Mouse (Mus musculus) retina, postnatal 1 day (tissue): ENCODE measurements around the gene Hes6.
A peak's percentile ranks its signal among the peaks of the same experiment; 100 is the strongest.

Experiments
- DNase-seq: peaks from one replicate; pipeline ENCODE4 v3.0.0-alpha.2; 2012

Hes6 gene

DNA sequence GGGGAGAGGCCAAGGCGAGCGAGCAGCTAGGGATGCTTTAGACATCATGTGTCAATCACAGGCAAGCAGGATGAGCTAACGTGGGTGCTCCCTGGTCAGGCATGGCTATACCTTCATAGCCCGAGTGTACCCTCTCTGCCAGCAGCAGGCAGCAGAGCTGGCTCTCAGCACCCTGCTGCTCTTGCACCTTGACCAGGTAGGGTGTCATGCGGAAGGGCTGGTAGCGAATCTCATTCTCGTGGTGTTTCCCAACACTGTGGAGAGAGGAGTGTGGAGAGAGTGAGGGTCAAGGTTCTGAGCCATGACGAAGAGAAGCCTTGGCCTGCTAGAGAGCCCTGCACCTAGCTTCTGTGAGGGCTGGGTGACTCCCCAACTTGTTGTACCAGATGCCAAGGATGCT is 25.9 kb upstream of the Hes6 start:
- no peak for DNase-seq

DNA sequence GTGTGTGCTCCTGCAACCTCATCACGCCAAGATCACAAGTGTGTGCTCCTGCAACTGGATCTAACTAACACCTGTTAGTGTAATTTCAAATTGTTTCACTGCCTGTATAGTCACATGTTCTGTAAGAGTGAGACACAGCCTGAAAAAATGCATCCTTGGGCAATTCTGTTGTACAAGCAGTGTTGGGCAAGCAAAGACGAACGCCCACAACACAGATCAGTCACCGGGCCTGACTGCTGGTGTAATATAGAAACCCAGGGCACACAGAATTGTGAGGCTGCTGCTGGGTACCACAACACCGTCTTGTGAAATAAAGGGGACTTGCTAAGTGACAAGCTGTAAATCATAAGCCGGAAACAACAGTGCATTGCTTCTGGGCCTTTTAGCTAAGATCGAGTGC is 23.7 kb upstream of the Hes6 start:
- DNase-seq: no peak

DNA sequence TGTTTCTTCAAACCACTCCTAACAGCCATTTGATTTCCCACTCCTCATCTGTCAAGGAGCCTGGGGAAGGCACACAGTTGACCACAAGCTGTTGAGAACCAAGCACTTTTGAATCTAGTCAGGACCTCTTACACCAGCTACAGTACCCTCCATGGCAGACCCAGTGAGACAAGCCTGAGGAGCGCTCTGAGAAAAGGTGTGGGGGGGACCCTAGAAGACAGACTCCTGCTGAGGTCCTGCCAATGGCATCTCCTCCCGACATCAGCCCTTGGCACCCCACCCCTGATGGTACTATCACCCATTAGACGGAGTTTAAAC is 23.2 kb upstream of the Hes6 start:
- DNase-seq: no peak

DNA sequence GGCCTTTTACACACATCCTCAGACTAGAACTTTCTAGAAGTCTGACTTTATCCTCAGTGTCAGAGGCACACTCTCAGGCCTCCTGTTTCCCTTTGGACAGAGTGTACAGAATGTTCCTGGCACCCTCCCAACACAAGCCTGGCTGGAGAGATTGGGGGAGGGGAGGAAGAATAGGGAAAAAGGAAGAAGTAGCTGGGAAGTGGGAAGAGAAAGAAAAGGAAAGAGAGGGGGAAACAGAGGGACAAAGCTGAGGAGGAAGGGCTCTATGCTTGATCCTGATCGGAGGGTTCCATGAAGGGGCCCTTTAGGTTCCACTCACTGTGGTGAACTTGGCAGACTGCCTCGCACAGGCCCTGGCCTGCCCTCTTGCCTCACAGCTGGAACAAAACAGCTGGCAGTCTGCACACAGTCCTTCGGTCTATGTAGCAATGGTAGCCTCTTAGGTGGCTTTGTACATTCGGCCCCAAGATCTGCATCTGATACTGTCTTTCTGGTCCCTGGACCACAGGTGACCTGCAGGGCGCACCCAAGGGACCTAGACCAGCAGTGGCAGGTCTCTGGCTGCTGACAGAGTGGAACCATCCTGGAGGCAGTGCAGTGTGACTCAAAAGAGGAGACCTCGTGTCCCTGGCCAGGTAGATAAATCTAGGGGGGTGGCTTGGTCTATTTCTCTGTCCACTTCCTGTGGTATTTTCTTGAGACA is 22.7 kb upstream of the Hes6 start:
- DNase-seq: peak; percentile 61

DNA sequence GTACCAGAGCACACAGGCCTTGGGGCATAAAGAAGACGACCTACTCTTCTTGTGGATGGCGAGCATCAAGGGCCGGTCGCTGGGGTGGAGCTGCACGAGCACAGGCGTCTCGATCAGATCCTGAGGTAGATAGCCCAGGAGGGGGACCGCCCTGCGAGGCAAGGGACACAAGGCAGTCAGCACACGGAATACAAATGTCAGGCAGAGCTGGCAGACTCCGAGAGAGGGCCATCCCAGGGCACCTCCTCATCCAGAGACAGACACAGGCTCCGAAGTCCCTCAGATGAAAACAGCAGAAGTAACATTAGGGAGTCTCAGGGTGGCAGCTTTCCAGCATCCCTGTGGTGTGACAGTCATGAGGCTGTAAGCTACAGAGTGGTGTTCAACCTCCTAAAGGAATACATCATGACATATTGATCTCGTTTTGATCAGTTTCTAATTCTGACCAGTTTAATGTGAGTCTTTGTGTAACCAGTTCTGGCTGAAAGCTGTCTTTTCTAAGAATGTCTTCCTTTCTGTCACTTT is 21.8 kb upstream of the Hes6 start:
- no peak for DNase-seq

DNA sequence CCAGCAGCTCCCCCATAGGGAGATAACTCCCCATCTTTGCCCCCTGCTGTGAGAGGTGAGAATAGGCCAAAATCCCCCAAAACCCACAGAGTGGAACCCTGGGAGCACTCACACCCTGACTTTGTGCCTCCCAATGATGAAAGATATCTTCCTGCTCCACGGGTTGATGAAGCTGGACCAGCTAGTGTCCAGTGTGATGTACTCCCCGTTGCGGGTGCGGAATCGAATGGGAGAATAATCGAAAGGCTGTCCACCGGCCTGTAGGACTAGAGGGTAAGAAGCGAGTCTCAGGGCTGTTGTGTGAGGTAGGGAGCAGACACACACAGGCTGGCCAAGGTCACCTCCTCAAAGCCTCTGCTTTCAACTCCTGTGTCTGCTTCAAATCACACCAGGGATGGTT is 21.1 kb upstream of the Hes6 start:
- no peak for DNase-seq

DNA sequence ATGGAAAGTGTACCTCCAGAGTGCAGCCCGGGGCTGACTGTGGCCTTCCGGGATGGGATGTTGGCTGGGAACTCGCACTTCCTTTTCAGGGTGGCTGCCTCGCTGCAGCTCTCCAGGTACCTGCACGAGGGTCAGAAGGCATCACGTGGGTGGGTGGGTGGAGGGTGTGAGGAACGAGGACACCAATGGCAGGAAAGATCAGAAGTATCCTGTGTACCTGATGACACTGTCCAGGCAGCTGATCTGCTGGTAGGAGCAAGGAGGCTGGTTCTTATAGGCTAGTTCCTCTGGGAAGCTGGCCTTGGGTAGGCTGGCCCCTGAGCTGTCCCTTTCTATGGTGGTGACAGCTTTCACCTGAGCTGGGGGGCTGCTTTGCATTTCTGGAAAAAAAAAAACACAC is 16.9 kb upstream of the Hes6 start:
- DNase-seq: no peak

DNA sequence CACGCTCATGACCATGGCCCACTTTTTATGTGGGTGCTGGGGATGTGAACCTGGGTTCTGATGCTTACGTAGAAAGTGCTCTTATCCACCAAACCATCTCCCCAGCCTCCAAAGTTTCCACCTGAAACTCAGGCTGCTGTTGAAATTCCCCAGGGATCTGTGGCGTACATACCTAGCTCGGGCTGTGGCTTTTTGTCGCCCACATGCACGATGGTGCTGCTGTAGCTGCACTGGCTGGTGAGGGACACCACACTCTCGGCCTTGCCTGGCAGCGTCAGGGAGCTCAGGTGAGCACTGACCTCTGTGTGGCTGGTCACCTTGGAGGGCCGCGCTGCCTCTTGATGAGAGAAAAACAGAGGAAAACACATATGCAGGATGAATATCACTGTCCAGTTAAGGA is 15.4 kb upstream of the Hes6 start:
- DNase-seq: no peak

DNA sequence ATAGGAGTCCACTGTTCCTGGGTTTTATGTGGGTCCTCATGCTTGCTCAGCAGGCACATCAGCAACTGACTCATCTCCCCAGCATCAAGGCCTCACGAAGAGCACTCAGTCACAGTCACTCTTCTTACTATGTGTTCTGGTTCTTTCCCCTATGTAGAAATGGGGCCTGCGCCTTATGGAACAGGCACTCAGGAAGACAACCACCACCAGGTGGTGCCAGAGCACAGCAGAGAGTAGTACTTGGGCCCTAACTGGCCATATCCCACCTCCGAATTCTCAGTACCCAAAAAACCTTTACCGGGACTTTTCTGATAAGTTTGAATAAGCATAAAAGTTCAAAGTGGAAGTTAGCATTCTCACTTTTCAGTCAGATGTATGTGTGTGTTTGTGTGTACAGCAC is 14.8 kb upstream of the Hes6 start:
- DNase-seq: peak; percentile 87

DNA sequence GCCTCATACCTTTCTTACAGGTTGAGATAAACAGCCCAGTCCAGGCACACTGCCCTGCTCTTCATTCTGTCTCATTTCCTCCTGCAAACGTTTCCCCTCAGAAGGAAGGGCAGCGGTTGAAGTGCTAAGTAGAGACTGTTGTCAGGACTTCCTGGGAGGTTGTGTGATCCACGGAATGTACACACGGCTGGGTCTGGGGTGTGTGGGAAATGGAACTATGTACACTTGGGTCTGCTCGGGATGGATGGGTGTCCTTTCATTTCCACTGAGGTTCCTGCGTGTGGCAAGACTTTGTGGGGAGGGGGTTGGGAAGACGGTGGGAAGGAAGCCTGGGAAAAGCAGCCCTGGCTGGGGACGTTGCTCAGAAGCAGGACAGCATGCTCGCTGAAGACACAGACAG is 12.6 kb upstream of the Hes6 start:
- DNase-seq: no peak

DNA sequence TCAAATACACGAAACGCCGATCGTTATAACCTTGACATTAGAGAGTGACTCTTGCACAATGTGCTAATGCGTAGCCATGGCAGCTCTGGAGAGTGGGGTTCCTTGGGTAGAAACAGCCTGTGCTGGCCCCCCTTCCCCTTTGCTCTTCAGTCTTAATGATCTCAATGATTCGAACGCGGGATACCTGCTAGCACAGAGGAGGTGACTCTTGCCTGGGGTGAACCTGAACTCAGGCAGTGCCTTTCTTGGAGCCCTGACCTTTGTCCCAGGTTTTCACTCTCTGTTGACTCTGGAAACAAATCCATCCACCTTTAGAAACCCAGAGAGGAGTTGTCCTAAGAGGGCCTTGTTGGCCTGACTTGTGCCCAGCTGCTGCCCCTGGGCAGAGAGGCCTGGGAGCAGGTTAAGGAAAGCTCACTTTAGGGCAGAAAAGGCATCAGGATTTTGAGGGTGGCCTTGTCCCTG is 6.8 kb upstream of the Hes6 start:
- no peak for DNase-seq

DNA sequence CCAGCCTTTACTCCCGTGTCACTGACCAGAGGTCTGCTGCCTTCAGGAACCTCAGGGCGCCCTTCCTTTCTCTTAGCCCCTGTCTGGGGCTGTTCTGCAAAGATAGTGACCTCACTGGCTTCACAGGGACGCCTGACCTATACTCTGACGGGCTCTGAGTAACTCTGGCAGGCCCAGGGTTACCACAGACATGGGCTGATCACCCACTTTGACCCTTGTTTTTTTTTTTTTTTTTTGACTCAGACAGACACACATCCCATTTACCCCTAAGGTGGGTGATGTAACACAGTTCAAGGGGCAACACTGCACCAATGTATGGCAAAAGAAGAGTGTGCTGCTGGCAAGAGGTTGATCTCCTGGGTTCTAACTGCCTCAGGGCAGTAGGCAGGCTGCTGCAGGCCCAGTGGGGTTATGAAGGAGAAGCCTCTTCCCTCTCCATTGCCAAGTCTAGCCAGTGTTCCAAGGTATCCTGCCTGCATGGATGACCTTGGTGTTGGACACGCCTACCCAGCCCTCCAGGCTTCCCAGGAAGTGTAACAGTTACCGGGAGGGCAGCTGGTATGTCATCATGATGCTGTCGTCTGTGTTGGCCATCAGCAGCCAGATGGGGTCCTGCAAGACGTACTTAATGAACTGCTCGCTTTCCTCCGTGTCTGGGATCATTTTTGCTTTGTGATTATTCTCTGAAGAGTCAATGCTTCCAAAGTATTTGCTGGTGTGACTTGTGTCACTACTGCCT is 6.2 kb upstream of the Hes6 start:
- no peak for DNase-seq

DNA sequence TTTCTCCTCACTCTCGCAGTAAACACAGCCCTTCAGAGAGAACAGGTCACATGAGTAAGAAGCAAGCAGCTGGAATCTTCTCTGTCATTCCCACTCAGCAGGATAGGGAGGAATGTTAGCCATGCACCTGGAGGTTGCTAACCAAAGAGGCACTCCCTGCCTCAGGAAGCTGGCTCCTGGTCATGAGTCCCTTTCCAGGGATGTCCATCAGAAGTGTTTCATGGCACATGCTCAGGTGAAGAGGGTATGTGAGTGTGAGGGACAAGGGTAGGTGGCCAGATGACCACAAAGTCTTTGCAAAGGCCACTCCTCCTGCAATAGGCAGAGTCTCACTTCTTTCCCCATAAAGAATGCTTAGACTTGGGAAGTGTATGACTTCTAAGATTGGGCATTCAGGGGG is 4.2 kb upstream of the Hes6 start:
- DNase-seq: no peak

DNA sequence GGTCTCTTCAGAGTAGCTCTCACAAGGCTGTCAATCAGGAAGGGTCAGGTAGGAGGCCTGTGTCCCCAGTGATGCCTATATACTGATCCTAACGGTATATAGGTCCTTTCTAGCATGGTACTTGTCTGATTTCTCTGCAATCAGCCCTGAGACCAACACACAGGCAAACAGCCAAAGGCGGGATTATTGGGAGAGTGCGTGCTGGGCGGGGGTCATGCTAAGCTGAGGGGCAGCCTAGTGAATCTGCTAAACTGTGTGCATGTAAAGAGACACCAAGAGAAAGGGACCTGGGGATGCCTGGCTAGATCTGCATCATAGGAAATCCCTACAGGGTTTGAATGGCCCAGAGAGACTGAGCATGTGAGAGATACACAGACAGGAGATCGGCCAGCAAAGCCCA is 1.5 kb upstream of the Hes6 start:
- DNase-seq: peak; percentile 61

DNA sequence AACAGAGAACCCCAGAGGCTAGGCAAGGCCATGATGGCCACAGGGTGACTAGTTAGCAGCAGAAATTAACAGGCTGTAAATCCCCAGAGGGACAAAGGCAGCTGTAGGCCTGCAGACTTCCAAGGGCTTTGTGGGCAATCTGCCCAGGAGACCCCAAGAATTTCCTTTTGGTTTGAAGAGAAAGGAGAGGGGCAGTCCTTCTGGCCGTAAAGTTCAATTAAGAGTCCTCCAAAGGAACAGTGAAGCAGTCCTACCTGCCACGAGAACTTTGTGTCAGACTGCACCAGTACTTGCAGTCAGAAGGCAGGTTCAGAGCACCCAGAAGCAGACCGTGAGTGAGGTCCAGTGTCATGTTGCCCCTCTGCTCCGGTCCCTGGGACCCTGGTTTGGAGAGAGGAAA is 1.1 kb upstream of the Hes6 start:
- DNase-seq: peak; percentile 71

DNA sequence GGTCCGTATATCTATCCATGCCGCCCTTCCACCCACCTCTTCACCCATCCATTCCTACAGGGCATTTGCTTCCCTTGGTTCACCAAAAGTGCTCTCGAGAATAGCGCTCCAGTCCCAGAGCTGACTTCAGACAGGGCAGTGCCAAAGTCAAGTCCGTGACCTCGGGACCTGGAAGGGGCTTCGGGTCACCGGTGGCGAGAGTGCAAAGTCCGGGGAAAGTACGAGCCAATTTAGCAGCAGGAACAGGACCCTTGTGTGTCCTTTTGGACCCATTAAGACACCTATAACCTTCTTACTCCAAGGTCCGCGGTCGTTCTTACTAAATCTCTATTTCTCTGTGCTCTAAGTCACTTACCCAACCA is 321 bp downstream of the Hes6 start:
- DNase-seq: no peak

DNA sequence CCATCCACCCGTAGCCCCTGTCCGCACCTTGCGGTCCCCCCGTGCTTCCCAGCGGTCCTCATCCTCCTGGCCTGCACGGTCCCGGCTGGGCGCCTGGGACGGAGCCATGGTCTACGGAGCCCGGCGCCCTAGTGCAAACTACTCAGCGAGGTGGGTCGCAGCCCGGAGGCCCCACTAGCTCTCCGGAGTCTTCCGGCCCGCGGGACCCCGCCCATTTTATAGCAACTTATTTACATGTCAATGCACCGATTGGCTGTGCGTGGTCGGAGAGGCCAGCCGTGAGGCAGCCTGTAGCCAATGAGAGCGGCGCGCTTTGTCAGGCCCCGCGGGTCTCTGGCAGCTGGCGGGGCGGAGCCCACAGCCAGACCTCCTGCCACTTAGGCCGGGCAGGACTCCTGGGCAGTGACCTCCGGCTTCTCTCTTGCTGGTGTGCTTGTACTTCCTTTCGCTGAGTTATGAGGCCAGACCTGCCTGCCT is 770 bp downstream of the Hes6 start:
- peak; percentile 99 for DNase-seq

DNA sequence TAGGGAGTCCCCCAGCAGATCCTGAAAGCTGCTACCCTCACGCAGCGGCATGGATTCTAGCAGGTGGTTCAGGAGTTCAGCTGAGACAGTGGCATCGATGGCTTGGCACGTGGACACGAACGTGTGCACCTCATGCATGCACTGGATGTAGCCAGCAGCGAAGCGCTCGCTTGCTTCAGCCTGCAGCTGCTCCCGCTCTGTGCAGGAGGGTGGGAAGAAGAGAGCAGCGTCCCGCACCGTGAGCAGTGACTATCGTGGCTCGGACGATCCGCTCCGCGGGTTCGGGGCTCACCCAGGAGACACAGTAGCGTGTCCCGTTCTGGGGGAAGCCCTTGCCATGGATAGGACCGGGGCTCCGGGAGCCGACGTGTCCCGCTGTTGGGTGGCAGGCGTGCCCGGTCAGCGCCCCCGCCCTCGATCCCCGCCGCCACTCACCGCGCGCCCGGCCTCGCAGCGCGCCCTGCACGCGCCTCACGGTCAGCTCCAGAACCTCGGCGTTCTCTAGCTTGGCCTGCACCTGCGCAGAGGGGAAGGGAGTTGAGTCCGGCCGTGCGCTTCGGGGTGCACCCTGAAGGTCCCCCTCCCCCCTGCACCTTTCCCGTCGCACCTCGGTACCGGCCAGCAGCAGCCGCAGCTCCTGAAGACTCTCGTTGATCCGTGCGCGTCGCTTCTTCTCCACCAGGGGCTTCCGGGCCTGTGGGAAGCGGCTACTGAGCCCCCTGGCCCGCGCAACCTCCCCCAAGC is 1.4 kb downstream of the Hes6 start:
- peak; percentile 65 for DNase-seq

DNA sequence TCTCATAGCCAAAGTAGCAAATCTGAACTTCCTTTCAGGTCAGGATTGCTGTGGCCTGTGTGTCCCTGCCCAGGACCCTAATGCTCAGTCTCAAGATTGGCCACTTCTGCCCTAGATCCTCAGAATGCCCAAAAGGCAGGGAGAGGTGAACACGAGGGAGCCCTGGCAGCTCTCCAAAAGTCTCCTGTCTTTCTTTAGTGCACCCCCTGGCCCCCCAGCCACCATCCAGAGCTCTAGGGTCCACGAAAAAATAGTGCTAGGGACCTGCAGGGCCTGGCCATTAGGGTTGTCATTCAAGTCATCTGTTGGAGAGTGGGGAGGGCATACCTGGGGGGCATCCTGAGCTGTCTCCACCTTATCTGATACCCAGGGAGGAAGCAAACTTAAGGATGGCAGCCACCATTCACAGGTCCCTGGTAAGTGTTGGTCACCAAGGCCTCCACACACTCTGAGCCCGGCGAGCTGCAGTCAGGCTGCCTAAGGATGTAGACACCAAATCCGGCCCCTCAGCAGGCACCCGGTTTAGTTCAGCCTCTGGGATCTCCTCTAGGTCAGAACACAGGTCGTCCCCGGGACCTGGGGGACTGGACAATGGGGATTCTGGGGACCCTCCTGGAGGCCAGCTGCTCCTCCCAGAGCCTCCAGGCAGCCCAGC is 2.1 kb downstream of the Hes6 start:
- DNase-seq: no peak

DNA sequence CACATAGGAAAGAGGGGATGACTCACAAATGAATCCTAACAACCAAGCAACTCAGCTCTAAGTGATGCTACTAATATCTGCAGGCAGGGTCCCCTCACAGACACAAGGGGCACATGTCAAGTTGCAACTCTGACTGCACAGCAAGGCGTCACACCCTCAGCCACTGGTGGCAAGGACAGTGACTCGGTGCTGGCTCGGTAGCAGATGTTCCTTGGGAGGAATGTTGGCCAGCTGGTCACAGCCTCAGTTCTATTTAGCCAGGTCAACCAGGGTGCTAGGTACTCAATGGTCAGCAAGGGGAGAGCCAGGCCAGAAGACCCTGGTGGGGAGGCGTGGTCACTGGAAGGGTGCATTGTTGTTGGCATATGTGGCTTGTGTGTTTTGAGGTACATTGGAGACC is 6.0 kb downstream of the Hes6 start:
- DNase-seq: no peak

DNA sequence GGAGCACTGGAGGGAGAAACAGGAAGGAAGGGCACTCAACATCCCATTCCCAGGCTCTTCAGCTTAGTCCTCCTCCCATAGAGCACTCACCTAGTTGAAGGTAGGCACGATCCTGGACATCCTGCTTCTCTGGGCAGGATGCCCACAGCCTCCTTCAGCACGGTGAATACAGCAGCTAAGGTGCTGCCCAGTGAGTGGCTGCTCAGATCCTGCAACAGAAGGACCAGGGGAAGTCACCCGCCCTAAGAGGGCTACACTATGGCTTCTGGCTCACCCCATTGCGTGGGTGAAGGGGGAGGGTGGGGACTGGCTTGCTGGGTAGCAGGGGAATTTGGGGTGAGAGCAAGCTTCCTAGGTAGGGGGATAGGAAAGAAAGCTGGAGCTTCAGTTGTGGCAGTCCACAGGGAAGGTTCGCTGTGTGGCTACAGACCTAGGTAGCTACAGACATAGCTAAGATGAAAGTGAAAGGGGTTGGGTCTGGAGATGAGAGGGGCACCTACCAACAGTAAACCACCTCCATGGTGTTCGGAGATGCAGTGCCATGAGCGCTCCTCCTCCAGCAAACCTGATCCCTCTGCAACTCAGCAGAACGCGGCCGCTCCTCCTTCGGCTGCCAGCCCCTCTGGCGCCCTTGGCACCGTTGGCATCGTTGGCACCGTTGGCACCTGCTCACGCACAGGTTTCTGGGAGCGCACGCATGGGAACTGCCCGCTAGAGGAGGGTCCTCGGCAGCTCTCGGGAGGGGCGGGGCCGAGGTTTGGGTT is 8.2 kb downstream of the Hes6 start:
- DNase-seq: no peak

DNA sequence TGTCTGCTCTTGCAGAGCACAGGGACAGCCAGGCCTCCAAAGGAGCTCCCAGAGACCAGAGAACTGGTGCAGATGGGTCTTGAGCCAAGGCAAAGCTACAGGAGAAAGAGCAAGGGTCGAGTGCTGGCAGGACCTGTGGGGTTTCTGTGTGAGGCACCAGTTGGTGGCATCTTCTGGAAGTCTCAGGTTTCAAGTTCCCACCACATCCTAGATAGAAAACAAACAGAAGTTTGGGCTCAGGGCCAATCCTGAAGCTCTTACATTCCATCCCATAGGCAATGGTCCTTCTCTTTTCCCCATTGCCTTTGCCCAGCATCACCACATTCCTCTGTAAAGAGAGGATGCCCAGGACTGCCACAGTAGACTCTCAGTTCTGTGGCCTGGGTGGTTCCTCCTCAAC is 8.9 kb downstream of the Hes6 start:
- DNase-seq: no peak
